Mouse (Mus musculus): Measurements from ENCODE around the gene Anapc5.
A peak's percentile ranks its signal among the peaks of the same experiment; 100 is the strongest.

The Anapc5 gene

DNA sequence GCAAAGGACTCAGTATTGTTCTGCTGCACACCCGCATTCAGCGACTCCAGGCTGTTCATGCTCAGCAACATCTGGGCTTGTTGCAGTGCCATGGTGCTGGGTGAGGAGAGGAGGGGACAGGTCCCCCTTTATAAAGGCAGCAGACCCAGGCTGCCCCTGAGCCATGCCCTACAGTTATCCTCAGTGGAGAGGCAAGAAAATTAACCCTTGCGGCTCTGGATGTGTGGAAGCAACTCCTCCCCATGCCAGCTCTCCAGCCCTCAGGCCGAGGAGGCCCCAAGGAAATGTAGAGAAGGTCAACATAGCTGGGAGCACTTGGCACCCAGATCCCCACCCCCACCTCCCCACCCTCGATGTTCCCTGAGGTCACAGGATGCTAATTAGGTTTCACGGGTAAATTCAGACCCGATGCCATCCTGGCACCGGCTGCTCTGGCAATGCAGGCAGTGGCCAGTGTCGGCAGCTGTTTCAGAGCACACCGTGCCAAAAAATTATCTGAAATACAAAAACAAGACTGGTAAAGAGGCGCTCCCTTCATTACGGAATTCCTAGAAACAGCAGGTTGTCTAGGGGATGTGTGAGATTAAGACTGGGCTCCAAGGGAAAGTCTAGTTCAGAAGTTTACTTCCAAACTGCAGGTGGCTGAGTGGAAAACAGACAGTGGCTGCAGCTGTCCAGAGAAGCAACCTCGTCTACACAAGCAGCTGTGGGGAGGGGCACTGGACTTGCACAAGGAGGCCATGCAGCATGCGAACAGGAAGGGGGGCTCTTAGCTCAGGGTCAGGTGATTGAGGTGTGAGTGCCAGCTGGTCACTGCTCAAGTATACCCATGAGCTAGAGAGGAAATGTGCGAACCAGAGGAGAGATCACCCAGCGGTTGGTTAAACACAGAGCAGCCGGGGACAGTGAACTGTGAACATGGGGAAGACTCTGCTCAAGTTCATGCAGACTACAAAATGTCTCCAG lies 21.5 kb downstream of the Anapc5 start:
- DNase-seq, result no peak

DNA sequence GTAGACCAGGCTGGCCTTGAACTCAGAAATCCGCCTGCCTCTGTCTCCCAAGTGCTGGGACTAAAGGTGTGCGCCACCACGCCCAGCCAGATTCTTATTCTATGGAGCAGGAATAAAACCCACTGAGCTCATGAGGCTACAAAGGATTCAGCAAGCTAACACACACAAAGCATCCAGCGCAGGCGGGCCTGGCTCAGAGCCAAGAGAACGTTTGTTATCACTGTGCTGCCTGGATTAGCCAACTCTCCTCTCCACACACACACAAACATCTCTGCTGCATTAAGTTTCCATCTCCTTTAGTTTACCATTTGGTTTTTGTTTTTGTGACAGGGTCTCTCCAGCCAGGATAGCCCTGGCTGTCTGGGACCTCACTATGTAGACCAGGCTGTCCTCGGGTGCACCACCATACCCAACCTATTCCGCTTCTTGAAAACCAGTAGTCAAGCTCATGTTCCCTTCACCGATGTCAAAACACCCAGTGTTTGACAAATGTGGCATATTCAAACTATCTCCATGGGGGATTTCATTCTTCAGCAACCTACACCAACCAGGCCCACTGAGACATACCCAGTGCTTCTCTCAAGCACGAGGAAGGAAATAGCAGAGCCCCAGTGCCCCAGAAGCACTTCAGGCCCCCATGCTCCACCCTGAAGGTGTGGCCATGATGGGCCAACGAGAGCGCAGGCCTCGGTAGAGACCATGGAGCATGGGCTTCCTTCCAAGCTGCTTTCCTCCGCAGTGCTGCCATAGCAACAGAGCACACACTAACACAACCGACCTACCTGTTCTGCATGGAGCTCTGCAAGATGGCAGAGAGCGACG lies 22.4 kb downstream of the Anapc5 start:
- DNase-seq, result peak; percentile 85

DNA sequence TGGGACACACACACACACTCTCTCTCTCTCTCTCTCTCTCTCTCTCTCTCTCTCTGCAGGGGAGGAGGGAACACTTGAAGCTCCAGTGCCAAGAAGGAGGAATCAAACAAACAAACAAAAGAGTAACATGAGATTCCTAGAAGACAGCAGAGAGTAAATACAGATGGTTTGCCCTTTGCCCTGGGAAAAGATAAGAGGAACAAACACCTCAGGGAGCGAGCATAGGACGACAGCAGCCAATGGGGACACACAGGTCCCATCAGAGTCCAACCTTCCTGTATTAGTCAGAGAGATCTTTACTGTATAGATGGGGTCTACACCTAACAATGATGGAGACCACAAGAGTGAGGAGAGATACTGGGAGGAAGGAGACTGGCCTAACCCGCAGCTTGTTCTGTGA lies 23.3 kb downstream of the Anapc5 start:
- DNase-seq, result no peak

DNA sequence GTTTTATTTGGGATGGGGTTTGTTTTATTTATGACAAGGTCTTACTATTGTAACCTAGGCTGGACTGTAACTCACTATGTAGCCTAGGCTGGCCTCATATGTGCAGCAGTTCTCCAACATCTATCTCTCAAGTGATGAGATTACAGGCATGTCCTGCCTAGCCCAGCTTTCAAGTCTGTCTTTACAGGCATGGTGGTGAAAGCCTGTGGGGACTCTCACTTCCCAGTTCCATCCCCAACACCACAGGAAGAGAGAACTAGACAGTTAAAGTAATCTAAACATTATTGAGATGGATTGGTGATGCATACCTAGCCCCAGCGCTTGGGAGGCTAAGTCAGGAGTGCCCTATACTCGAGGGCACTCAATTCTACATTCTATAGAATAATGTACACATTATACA lies 32.4 kb downstream of the Anapc5 start:
- DNase-seq, result no peak

DNA sequence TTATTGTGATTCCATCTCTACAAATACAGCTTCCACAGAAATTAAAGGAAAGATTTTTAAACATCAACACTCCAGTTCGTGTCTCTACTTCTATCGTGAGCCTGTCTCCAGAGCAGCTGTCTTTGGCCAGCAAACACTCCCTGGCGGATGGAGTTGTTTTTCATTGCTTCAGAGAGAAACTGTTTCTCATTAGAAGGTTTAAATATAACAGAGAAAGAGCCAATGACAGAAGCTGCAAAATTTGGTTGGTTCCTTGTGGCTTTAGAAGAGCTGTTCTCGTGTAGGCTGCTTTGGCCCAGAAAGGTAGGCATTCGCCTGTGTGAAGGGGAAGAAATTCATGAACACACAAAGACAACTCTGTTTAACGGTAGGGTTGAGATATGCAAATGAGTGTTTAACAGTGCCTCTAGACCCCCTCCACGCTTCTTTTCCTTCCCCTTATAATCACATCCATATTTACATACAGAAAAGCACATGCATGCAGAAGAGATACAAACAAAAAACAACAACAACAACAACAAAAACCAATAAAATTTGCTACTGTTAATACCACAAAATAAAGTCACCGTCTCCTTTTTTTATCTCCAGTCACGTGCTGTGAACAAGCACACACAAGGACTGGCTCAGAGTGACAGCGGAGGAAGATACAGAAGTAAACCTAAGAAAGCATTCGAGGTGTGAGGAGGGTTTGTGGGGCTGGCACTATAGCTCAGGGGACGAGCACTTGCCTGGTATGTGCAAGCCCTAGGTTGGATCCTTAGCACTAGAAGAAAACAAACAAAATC lies 34.9 kb downstream of the Anapc5 start:
- peak; percentile 60 for DNase-seq

DNA sequence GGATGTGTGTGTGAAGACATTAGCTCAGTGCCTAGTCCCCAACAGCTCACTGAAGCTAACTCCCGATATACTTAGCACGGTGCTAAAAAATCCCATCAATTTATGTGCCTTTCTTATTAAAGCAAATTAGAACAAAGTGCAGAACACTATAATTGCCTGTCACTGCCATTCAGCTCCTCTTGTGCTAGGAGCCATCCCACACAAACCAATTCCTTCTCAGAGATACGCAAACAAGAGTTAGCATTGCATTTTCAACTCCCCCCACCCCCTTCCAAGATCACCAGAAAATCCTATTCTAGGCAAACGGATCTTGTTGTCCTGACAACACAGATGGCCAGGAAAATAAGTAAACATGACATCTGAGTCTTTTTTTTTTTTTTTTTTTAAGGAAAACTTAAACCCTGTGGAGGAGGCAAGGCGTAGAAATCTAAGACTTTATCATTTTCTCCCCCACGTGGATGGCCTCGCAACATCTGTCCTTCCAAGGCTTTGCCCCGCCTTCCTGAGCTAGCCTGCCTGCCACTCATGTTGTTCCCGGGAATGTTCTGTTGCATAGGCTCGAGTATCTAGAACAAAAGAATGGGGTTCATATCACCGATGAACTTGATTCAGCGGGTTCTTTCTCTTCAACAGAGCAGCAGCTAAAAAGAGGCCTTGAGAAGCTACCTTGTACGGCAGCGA lies 37.3 kb downstream of the Anapc5 start:
- peak; percentile 43 for DNase-seq

DNA sequence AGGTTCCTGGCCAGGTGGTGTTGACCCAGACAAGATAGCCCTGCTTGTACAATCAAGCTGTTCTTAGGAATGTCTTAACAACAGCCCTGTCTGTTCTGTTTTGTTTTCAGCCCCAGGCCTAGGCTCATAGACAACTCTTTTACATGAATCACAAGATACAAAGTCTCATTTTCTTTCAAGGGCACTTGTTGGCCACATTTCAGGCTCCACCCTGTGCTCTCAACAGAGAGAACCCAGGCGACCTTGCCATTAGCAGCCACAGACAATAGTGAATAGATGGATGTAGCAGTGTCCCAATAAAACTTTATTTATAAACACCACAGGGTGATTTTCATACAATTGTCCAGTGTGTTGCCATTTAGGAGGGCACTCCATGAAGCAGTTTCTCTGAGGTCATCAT lies 39.1 kb downstream of the Anapc5 start:
- no peak for DNase-seq

DNA sequence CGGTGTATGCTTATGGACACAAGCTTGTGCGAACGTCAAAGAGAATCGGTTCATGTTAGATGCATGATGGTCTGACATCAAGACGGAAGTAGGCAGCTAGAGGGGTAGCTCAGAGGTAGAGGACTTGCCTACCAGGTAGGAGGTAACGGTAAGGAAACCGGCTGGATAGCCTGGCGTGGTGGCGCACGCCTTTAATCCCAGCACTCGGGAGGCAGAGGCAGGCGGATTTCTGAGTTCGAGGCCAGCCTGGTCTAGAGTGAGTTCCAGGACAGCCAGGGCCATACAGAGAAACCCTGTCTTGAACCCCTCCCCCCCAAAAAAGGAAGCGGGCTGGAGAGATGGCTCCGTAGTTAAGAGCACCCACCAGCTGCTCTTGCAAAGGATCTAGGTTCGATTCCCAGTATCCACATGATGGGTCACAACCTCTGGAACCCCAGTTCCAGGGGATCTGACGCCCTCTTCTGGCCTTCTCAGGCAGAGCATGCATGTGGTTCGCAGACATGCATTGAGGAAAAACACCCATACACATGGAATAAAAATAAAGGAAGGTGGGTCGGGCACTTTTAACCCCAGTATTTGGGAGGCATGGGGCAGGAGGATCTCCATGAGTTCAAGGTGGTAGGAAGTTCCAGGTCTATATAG lies 40.2 kb downstream of the Anapc5 start:
- no peak for DNase-seq

DNA sequence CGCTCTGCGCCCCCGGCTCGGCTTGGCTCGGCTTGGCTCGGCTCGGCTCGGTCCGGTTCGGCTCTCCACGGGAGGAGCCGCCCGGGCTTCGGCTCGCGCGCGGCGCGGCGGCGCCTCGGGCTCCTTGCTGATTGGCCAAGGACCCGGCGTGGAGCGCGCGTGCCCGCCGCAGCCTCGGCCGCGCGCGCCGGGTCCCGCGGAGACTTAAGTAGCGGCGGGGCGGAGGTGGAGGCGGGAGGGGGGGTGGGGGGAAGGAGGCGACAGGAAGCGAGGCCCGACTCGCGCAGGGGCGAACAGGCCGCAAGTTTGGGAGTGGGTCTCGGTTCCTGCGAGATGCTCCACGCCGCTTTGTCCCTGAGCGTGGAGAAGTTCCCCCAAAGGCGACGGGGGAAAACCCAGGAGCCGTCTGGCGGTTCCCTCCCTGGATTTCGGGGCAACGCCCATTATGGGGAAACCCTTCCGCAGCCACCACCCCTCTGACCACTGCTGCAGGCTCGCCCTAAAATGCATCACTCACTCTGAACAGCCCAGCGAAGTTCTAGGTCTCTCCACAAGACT lies 41.8 kb downstream of the Anapc5 start, which contains the start of gene Camkk2:
TSS of gene Camkk2 (minus strand) at position 133 of the 558 bp plus-strand sequence.
- DNase-seq, result peak; percentile 90

DNA sequence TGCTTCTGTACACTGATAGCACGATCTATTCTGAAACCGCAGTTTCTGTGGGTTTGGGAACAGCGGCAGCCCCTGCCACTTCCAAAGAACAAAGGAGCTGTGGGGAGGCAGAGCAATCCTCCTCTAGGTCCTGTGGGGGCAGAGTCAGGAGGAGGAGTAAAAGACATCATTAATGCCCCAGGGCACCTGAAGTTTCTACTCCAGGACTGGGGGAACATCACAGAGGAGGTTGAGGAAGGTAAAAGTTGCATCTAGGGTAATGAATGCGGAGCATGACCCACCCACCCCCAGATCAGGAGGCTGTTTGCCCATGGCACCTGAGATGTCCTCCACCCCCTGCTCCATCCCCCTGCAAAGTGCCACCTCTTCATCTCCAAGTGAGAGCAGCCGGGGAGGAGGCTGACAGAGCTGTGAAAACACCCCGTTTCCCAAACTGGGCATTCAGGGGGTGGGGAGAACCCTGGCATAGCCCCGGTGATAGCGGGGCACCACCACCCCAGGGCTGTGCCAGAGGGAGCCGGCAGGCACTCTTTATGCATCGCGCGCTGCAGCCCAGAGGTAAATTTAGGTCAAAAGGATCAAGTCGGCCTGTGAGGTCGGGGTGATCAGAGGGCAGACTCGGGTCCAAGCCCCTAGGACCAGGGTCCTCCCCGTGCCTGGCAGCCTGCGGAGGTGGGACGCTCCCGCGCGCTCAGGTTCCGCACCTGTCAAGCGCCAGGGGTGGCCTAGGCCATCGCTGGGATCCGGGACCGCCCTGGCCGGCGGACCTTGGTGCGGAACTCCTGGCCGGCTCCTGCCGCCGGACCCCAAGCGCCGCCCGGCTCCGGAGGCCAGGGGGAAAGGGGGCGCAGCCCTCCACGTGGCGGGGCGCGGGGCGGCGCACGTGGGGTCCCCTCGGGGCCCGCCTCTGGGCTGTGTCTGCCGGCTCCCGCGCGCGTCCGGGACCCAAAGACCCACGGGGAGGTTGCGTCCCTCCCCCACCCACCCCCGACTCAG lies 42.6 kb downstream of the Anapc5 start:
- DNase-seq, result peak; percentile 62

DNA sequence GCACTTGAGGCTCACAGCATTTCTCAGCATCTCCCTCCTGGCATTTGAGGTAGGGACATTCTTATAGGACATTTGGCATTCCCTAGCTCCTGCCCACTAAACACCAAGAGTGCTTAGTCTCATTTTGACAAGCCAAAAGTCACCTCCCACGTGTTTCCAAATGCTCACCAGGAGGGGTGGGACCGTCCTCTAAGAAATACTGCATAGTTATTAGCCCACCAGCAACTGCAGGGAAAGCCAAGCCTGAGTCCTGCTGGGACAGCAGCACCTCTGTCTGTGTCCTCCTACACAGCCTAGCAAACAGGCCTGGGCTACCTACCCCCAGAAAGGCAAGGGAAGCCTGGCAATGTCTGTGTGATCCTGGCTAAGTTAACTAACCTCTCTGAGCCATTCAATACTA lies 43.8 kb downstream of the Anapc5 start:
- DNase-seq, result peak; percentile 69

DNA sequence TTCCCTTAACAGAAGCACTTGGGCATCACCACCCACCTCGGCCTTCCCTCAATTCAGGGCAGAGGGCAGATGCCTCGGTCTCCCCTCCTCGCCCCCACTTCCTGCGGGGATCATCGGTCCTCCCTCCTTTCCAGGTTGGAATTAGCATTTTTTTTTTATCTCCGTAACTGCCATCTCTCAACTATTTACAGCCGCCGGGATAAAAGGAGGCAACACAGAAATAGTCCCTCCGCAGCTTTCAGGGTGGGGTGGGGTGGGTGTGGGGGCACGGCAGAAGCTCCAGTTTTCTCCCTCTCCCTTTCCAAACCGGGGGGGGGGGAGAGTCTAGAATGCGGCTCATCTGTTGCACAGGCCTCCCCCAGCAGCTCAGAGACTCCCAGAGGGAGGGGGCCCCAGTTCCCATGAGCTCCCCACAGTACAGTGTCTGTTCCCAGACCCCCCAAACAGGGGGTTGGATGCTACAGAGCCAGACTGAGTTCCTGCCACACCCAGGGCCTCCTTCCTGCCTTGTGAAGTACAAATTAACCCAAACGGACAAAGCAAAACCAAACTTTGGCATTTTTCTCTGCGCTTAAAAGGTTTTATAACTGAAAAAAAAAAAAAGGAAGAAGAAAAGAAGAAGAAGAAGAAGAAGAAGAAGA lies 45.4 kb downstream of the Anapc5 start:
- DNase-seq, result no peak

DNA sequence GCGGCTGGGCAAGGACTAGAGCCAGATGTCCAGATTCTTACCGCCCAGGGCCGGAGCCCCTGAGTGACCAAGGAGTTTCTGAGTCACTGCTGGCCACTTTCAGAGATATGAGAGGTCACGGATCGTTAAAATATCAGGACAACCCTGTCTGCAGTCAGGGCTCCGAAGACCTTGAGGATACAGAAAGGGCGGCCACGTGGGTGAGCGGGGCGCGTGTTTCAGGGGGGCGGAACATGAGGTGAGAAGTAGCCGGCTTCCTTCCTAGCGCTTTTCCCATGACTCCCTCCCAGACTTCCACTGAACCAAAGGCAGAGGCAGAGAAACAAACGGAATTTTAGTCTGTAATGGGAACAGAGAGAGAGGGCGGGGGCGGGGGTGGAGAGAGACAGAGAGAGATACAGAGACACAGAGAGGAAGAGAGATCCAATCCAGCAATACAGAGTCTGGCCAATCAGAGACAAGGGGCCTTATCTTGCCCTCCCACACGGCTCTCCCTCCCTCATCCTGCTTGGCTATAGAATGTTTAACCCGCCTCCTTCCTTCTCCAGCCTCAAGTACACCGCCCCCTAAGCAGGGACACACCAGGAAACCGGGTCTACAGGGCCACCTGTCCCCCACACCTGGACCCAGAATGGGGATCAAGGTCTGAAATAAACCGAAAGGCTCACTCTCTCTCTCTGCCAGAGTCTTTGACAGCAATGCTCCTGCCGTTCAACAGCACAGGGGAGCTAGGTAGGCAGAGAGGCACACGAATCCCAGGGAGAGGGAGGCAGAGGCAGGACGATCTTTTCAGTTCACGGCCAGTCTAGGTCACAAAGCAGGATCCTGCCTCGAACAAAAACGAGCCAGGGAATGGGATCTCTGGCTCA lies 46.2 kb downstream of the Anapc5 start:
- peak; percentile 81 for DNase-seq

DNA sequence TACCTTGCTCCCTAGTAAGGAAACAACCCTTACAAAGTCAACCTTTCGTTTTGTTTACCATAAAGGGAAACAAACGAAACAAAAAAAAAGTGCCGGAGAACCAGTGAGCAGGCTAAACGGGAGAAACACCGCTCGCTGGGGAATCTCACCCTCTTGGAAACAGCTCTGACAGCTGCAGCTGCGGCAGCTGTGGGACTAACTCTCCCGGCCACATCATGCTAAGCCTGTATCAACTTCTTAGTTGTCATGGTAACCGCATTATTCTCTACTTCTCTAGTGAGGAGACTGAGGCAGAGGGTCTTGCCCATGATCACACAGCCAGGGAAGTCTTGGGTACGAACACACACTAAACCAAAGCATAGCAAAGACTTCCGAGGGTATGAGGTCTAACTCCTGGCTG lies 47.4 kb downstream of the Anapc5 start:
- DNase-seq, result no peak

DNA sequence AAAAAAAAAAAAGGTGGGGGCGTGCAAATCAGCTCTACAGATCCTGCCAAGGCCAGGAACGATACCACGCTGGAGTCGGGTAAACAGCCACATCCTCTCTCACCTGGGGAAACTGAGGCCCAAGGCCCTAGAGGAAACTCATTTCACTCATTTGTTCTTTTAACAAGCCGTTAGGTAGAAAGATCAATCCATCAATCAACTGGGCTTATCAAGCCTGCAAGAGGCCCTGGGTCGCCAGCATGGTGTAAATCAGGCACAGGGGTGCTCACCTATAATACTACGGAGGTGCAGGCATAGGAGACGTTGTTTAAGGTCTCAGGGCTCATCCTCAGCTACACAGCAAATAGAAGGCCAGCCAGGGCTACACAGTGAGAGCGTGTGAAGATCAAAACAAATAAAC lies 49.7 kb downstream of the Anapc5 start:
- DNase-seq, result no peak

DNA sequence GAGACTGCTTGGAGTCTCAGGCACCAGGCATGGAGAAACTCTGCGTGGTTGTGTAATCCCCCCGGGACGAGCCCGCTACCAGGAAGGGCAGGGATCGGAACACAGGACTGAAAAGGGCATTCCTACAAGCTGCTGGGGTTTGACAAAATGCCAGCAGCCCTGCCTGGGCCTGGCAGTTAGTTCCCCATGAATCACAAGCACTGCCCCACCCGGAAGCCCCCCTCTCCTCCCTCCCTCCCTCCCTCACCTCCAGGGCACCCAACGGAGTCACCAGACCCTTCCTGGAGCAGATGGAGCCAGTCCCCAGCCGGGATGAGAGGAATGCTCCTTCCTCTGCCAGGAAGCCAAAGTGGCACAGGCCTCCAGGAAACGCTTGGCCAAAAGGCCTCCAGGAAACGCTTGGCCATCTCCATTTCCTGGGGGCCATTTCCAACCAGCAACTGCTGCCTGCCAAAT lies 50.3 kb downstream of the Anapc5 start:
- no peak for DNase-seq

DNA sequence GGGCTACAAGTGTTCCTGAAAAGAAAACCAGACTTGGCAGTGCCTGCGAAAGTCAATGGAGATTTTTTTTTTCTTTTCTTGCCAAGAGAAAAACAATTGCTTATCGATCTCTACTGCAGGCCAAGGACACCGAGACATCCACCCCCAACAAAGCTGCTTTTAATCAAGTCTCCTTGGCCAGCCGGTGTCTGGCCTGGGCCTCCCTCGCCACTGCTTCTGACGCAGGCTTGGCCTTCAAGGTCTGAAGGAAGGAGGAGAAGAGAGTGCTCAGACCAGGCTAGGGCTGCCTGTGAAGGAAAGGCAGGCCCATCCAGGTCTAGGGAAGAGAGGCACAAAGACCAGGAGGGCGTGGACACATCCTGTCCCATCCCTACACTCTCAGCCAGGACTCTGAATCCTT lies 50.8 kb downstream of the Anapc5 start:
- DNase-seq, result no peak

DNA sequence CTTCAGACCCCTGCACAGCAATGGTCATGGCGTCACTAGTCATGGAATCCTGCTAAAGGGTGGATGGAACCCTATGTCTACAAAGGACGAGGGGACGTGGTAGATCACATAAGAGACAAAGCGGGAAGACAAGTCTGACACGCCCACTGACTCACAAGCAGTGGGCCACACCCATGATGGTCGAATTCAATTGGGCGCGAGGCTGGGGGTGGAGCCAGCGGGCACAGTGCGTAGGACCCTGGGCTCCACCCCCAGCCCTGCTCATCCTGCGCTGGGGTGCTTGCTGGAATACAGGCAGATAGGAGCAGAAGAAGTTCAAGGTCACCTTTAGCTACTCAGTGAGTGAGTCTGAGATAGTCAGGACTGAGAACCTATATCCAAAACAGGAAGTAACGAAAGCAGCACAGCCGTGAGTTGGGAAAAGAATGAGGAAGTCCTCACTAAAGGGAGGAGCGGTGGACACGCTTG lies 52.0 kb downstream of the Anapc5 start:
- DNase-seq, result no peak

All from right cerebral cortex, adult 18-20 months (tissue).